Mouse (Mus musculus): ENCODE data around the gene Tmem86b.

- TF ChIP-seq GATA2 (IDR thresholded peaks at IDR 0.05; ENCODE audit: borderline replicate concordance, low read depth, low read length) (no peak), CTCF (IDR thresholded peaks at IDR 0.05; ENCODE audit: low read depth, low read length) (no peak), GATA1 (IDR thresholded peaks at IDR 0.05; ENCODE audit: borderline replicate concordance, low read length) (no peak), TAL1 (conservative IDR thresholded peaks at IDR 0.05; ENCODE audit: low read depth, low read length) (no peak)
Observed at GRCm38 (mm10) chr7:4658128-4658907, 27.1 kb upstream of the Tmem86b start.
